Mouse (Mus musculus): ENCODE measurements around the gene Cacna1e.

GRCm38 (mm10) chr1:154917438-154917837 lies 33.1 kb upstream of the Cacna1e start:
- TF ChIP-seq CTCF (IDR thresholded peaks at IDR 0.05; ENCODE audit: low read depth, low read length) (no peak), POLR2AphosphoS5 (IDR thresholded peaks at IDR 0.05; ENCODE audit: insufficient replicate concordance, low read depth, low read length) (no peak), GATA1 (IDR thresholded peaks at IDR 0.05; ENCODE audit: borderline replicate concordance, low read length) (no peak), TAL1 (conservative IDR thresholded peaks at IDR 0.05; ENCODE audit: low read depth, low read length) (no peak)
